9 mouse cellular contexts compared by ENCODE assay signal in genomic region chr7:26775866-26776265, GRCm38 (mm10). TPM values are rescaled to one million over a fixed set of nuclear protein-coding genes. Genes with fewer than 3 reads are reported as not detected.
DNase-seq lines count a peak whose midpoint lies in the region; ATAC-seq and TF ChIP-seq lines count a peak whose summit lies in the region.
"Had no signal": no experiment of that assay in that cellular context is flagged by ENCODE, and none has a peak within 500 bp of the region (broad histone marks: within the 10 kb centered on the region; RNA-seq: fewer than 3 reads in every experiment).

No protein-coding gene starts in this region.

- H3K4me3 ChIP-seq in layer of hippocampus, adult 2 months = no peak overlapping the region
- no peak overlapping the region for H3K4me3 ChIP-seq in intestine, postnatal 0 days (ENCODE audit: low read depth, low read length)
- H3K4me3 ChIP-seq: heart, embryonic 15.5 days had no signal

- no peak overlapping the region for H3K27ac ChIP-seq in layer of hippocampus, adult 2 months
- no peak overlapping the region for H3K27ac ChIP-seq in intestine, postnatal 0 days (ENCODE audit: low read depth, low read length)
- H3K27ac ChIP-seq: heart, embryonic 15.5 days had no signal

- H3K36me3 ChIP-seq in intestine, postnatal 0 days (ENCODE audit: control insufficient read depth, insufficient read depth) = no peaks in the 10 kb centered on the region
- H3K36me3 ChIP-seq: heart, embryonic 15.5 days had no signal

- H3K4me1 ChIP-seq in intestine, postnatal 0 days (replicated peaks; ENCODE audit: control insufficient read depth, insufficient read depth, low read length) = no peaks in the 10 kb centered on the region
- H3K4me1 ChIP-seq: heart, embryonic 15.5 days had no signal

- peak; percentile 43 for TF ChIP-seq CTCF in layer of hippocampus, adult 2 months (conservative IDR thresholded peaks at IDR 0.05)
- peak; percentile 77 for TF ChIP-seq CTCF in intestine, postnatal 0 days (IDR thresholded peaks at IDR 0.05; ENCODE audit: low read depth)

- no peaks in the 10 kb centered on the region for H3K9me3 ChIP-seq in intestine, postnatal 0 days (ENCODE audit: control insufficient read depth)
- H3K9me3 ChIP-seq: heart, embryonic 15.5 days had no signal

- H3K27me3 ChIP-seq in intestine, postnatal 0 days (replicated peaks; ENCODE audit: control insufficient read depth, insufficient read depth, low read length) = no peaks in the 10 kb centered on the region
- H3K27me3 ChIP-seq: heart, embryonic 15.5 days had no signal

- H3K9ac ChIP-seq in intestine, postnatal 0 days (ENCODE audit: low read depth, low read length) = no peak overlapping the region
- H3K9ac ChIP-seq: heart, embryonic 15.5 days had no signal

- no peak for DNase-seq in layer of hippocampus, adult 2 months (ENCODE audit: low spot score in 2 of 2)
- DNase-seq in layer of hippocampus, postnatal 36 days = no peak
- DNase-seq in R1 (ENCODE audit: low read depth, low spot score) = peak; percentile 71
- no peak for DNase-seq in left cerebral cortex, adult 8-10 months (ENCODE audit: low spot score in 2 of 2)
- DNase-seq in layer of hippocampus, adult 9-10 months (ENCODE audit: low spot score) = no peak

- H3K4me2 ChIP-seq in intestine, postnatal 0 days (replicated peaks; ENCODE audit: low read depth) = no peak overlapping the region
- H3K4me2 ChIP-seq: heart, embryonic 15.5 days had no signal

- WGBS in intestine, postnatal 0 days = 15% methylated on average over 6 of the region's 6 CpGs

- peak; percentile 52 for ATAC-seq in intestine, postnatal 0 days
- ATAC-seq in megakaryocyte progenitor cell, adult 5-6 weeks (replicated peaks; ENCODE audit: poor library complexity) = peak; percentile 48; the same call in 1 of the 2 replicates
- no peak for ATAC-seq in inflammation-experienced regulatory T-cells, adult 6 months

RNA-seq across cellular contexts. Expression of gene Cyp2b19, which starts 18.9 kb away (rescaled TPM):
- total RNA-seq in layer of hippocampus, adult 2 months (2021) = not detected
- total RNA-seq in layer of hippocampus, postnatal 36 days (2021) = not detected
- polyA plus RNA-seq in intestine, postnatal 0 days (2015; fragmentation: Nextera tagmentation; extraction: Ambion mirVana) = not detected in 2 replicates
- not detected in 2 replicates for total RNA-seq in megakaryocyte progenitor cell, adult 5-6 weeks (2015)
- total RNA-seq in megakaryocyte progenitor cell, adult 5-6 weeks (2017) = not detected in 2 replicates
- not detected for polyA plus RNA-seq in inflammation-experienced regulatory T-cells, adult 6 months (2017; shearing (Covaris generic))
- not detected for total RNA-seq in left cerebral cortex, adult 8-10 months (2022)
- polyA plus RNA-seq: heart, embryonic 15.5 days had no signal

RNA-seq across cellular contexts. Expression of gene Cyp2g1, which starts 32.8 kb away (rescaled TPM):
- not detected for total RNA-seq in layer of hippocampus, adult 2 months (2021)
- not detected for total RNA-seq in layer of hippocampus, postnatal 36 days (2021)
- not detected in 2 replicates for polyA plus RNA-seq in intestine, postnatal 0 days (2015; fragmentation: Nextera tagmentation; extraction: Ambion mirVana)
- total RNA-seq in megakaryocyte progenitor cell, adult 5-6 weeks (2015) = not detected in 2 replicates
- not detected in 2 replicates for total RNA-seq in megakaryocyte progenitor cell, adult 5-6 weeks (2017)
- not detected for polyA plus RNA-seq in inflammation-experienced regulatory T-cells, adult 6 months (2017; shearing (Covaris generic))
- not detected for total RNA-seq in left cerebral cortex, adult 8-10 months (2022)
- polyA plus RNA-seq: heart, embryonic 15.5 days had no signal

RNA-seq across cellular contexts. Expression of gene Cyp2a5, which starts 59.2 kb away (rescaled TPM):
- under 1 TPM in 1 of 2 experiments, not detected in 1; 0.59 TPM for total RNA-seq in layer of hippocampus, adult 2 months (2021)
- not detected for total RNA-seq in layer of hippocampus, postnatal 36 days (2021)
- polyA plus RNA-seq in intestine, postnatal 0 days (2015; fragmentation: Nextera tagmentation; extraction: Ambion mirVana) = not detected in 2 replicates
- total RNA-seq in megakaryocyte progenitor cell, adult 5-6 weeks (2015) = not detected in 2 replicates
- total RNA-seq in megakaryocyte progenitor cell, adult 5-6 weeks (2017) = not detected in 2 replicates
- not detected for polyA plus RNA-seq in inflammation-experienced regulatory T-cells, adult 6 months (2017; shearing (Covaris generic))
- total RNA-seq in left cerebral cortex, adult 8-10 months (2022) = 1 to 10 TPM in 1 of 4 experiments, under 1 TPM in 3; 0.17 to 2.3 (median 0.51) TPM
- polyA plus RNA-seq: heart, embryonic 15.5 days had no signal
